Mouse (Mus musculus): ENCODE results near the gene Cldn2. TPM values are rescaled to one million over a fixed set of nuclear protein-coding genes. Genes with fewer than 3 reads are reported as not detected.

The Cldn2 gene
- polyA plus RNA-seq, 3 experiments from 2014 or later = not detected

GRCm38 (mm10) chrX:139808501-139808900, 7.9 kb downstream of the Cldn2 start:
- no peak for ATAC-seq

- ATAC-seq = no peak
These were observed 12.1 kb downstream of the Cldn2 start for GRCm38 (mm10) chrX:139812636-139813298.

- ATAC-seq = no peak
These were observed 12.8 kb downstream of the Cldn2 start for GRCm38 (mm10) chrX:139813299-139814002.

- ATAC-seq = no peak
These were observed 13.5 kb downstream of the Cldn2 start for GRCm38 (mm10) chrX:139814018-139814635.

GRCm38 (mm10) chrX:139815201-139815600, 14.6 kb downstream of the Cldn2 start:
- no peak for ATAC-seq

GRCm38 (mm10) chrX:139825402-139825801, 24.8 kb downstream of the Cldn2 start:
- no peak for ATAC-seq

GRCm38 (mm10) chrX:139826926-139827325, 26.3 kb downstream of the Cldn2 start:
- no peak for ATAC-seq

GRCm38 (mm10) chrX:139828363-139829092, 27.9 kb downstream of the Cldn2 start:
- no peak for ATAC-seq

GRCm38 (mm10) chrX:139832464-139832863, 31.8 kb downstream of the Cldn2 start:
- ATAC-seq = peak; percentile 50

GRCm38 (mm10) chrX:139839057-139839456, 38.4 kb downstream of the Cldn2 start:
- no peak for ATAC-seq

- ATAC-seq = no peak
These were observed 40.5 kb downstream of the Cldn2 start for GRCm38 (mm10) chrX:139841091-139841490.

- no peak for ATAC-seq
These were observed 54.2 kb downstream of the Cldn2 start for GRCm38 (mm10) chrX:139854795-139855194.

GRCm38 (mm10) chrX:139859402-139859801, 58.8 kb downstream of the Cldn2 start:
- no peak for ATAC-seq

Other genes with a start within 250 kb of the Cldn2 start
- 1 to 10 TPM; 1.1 to 1.6 (median 1.4) TPM for gene Rnf128, start 237.5 kb upstream of the Cldn2 start, polyA plus RNA-seq (2017; shearing (Covaris generic))
- 1 to 10 TPM; 5.2 to 5.9 (median 5.9) TPM for gene Tbc1d8b, start 115.8 kb upstream of the Cldn2 start, polyA plus RNA-seq (2017; shearing (Covaris generic))
- 1 to 10 TPM; 1.4 to 4.1 (median 1.7) TPM for gene Gm15013, start 86.3 kb upstream of the Cldn2 start, polyA plus RNA-seq (2017; shearing (Covaris generic))
- gene Ripply1, start 18.5 kb upstream of the Cldn2 start, polyA plus RNA-seq (2017; shearing (Covaris generic)) = not detected
- gene Morc4, start 70.8 kb downstream of the Cldn2 start, polyA plus RNA-seq (2017; shearing (Covaris generic)) = not detected
- gene Rbm41, start 197.8 kb downstream of the Cldn2 start, polyA plus RNA-seq (2017; shearing (Covaris generic)) = 1 to 10 TPM; 5.4 to 9.5 (median 7.1) TPM

Measured in inflammation-experienced regulatory T-cells, adult 6 months (primary cell).